Mouse (Mus musculus) thymus, postnatal 0 days (tissue): Measurements from ENCODE around the gene Bicd2. TPM values are rescaled to one million over a fixed set of nuclear protein-coding genes. Genes with fewer than 3 reads are reported as not detected.

Experiments used
- DNase-seq: peaks from one replicate; pipeline ENCODE4 v3.0.0-alpha.2; 2015; ENCODE audit warnings: low spot score
- polyA plus RNA-seq: library from polyadenylated mRNA; unstranded; fragments of >200 nt; fragmentation: Nextera tagmentation; extraction: Ambion mirVana; gene quantifications from 2 replicates; pipeline ENCODE4 v1.2.1, GENCODE M21; 2015

Gene Bicd2
- polyA plus RNA-seq, 1 experiment from 2014 or later = 25.4 TPM

GRCm38 (mm10) chr13:49400139-49400538 lies 58.8 kb downstream of the Bicd2 start:
- peak; percentile 23 for DNase-seq

- no peak for DNase-seq
Observed at GRCm38 (mm10) chr13:49402628-49403027, 61.2 kb downstream of the Bicd2 start.

- no peak for DNase-seq
Observed at GRCm38 (mm10) chr13:49407795-49408194, 66.4 kb downstream of the Bicd2 start.

- peak; percentile 97 for DNase-seq
Observed at GRCm38 (mm10) chr13:49420754-49421605, 79.6 kb downstream of the Bicd2 start, which contains the start of gene Ippk. Ippk (plus strand) TSS chr13:49421249.

GRCm38 (mm10) chr13:49421606-49421917 lies 80.2 kb downstream of the Bicd2 start:
- peak; percentile 43 for DNase-seq

GRCm38 (mm10) chr13:49421959-49422358 lies 80.6 kb downstream of the Bicd2 start:
- DNase-seq = no peak

- no peak for DNase-seq
Observed at GRCm38 (mm10) chr13:49426736-49427135, 85.4 kb downstream of the Bicd2 start.

- DNase-seq = no peak
Observed at GRCm38 (mm10) chr13:49428042-49428675, 86.8 kb downstream of the Bicd2 start.

- no peak for DNase-seq
Observed at GRCm38 (mm10) chr13:49430529-49430928, 89.1 kb downstream of the Bicd2 start.

- DNase-seq = no peak
Observed at GRCm38 (mm10) chr13:49433268-49434029, 92.1 kb downstream of the Bicd2 start.

- peak; percentile 52 for DNase-seq
Observed at GRCm38 (mm10) chr13:49435745-49436144, 94.4 kb downstream of the Bicd2 start.

- no peak for DNase-seq
Observed at GRCm38 (mm10) chr13:49436170-49436569, 94.8 kb downstream of the Bicd2 start.

Other genes starting within 250 kb of the Bicd2 start
- 0.32 and 0.55 TPM in 2 replicates for gene Wnk2, start 193.6 kb upstream of the Bicd2 start, polyA plus RNA-seq
- 29.5 and 32.8 TPM in 2 replicates for gene Ninj1, start 154.1 kb upstream of the Bicd2 start, polyA plus RNA-seq
- gene Card19, start 125.5 kb upstream of the Bicd2 start, polyA plus RNA-seq = 44.8 and 45.7 TPM in 2 replicates
- gene Susd3, start 92.9 kb upstream of the Bicd2 start, polyA plus RNA-seq = 11.3 and 14.1 TPM in 2 replicates
- gene Fgd3, start 21.3 kb upstream of the Bicd2 start, polyA plus RNA-seq = 1.7 and 2.1 TPM in 2 replicates
- 13.5 and 15.2 TPM in 2 replicates for gene Ippk, start 79.7 kb downstream of the Bicd2 start, polyA plus RNA-seq
- 0.77 and 1.4 TPM in 2 replicates for gene Tes3-ps, start 151.7 kb downstream of the Bicd2 start, polyA plus RNA-seq
- 0.60 and 0.79 TPM in 2 replicates for gene Ecm2, start 163.2 kb downstream of the Bicd2 start, polyA plus RNA-seq
- gene Aspn, start 202.9 kb downstream of the Bicd2 start, polyA plus RNA-seq = 9.4 and 9.6 TPM in 2 replicates
- 0.45 and 0.73 TPM in 2 replicates for gene Omd, start 240.9 kb downstream of the Bicd2 start, polyA plus RNA-seq